Mouse (Mus musculus) brain, embryonic 14.5 days (tissue): ENCODE results near the gene Slc30a7.
A peak's percentile ranks its signal among the peaks of the same experiment; 100 is the strongest.

Experiments used
- CTCF ChIP-seq: fragments of 200-500 bp; IDR thresholded peaks from 2 replicates; pipeline ENCODE4 v1.5.1; 2012; ENCODE audit warnings: inconsistent platforms, mild to moderate bottlenecking, moderate library complexity, borderline replicate concordance; ENCODE audit not compliant: insufficient read depth, insufficient read length; ENCODE audit errors: extremely low read depth
- POLR2A ChIP-seq: fragments of 200-500 bp; IDR thresholded peaks from 2 replicates; pipeline ENCODE4 v1.6.1; 2012; ENCODE audit warnings: mild to moderate bottlenecking, inconsistent platforms, borderline replicate concordance; ENCODE audit not compliant: poor library complexity, insufficient read depth, insufficient read length, severe bottlenecking; ENCODE audit errors: extremely low read depth

DNA sequence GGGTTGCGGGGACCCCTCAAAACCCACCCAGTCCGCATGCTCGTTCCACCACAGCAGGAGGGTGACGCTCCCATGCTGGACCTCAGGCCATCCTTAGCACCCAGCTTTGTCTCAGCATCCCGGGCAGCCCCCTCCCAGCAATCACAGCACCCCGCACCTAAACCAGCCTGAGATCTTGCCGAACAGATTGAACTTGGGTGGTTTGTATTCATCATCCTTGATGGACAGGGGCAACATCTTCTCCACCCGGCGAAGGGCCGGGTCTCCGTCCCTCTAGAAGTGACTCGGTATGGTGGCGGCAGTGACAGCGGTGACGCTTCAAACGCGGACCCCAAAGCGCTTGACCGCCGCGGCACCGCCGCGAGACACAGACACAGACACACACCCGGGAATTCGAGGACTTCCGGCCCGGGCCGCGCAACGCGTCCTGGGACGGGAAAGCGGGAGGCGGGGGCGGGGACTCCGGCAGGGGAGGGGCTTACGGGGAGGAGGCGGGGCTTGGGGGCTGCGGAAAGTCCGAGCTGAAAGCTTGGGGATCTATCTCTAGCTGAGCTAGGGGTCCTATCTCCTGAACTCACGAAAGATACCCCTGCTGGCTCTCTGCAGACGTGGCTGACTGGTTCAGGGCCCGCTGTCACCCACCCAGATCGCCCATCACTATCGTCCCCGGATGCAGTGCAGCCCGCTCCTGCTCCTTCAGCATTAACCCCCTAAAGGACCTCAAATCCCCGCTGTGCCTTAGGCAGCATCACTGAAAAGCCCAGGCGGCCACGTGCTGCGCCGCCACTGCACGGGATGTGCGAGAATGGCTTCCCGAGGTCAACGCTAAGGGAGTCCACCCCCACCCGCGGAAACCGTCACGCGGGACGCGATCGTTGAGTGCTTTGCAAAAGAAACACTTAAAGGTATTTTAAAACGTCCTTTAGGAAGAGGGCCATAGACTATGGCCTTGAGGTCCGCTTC is at the start of gene Slc30a7, which contains the start of gene Extl2:
- TF ChIP-seq POLR2A (peak; percentile 57; the same call in 1 of the 2 replicates), CTCF (no peak)
